Mouse (Mus musculus) urinary bladder, adult 18-20 months (tissue): ENCODE results near the gene Vmn1r69.

Experiments used
- DNase-seq, 2 experiments: peaks; one replicate each; pipeline ENCODE4 v3.0.0; 2022; ENCODE audit warnings: low spot score in 2 of 2, mixed read lengths in 2 of 2

The Vmn1r69 gene

DNA sequence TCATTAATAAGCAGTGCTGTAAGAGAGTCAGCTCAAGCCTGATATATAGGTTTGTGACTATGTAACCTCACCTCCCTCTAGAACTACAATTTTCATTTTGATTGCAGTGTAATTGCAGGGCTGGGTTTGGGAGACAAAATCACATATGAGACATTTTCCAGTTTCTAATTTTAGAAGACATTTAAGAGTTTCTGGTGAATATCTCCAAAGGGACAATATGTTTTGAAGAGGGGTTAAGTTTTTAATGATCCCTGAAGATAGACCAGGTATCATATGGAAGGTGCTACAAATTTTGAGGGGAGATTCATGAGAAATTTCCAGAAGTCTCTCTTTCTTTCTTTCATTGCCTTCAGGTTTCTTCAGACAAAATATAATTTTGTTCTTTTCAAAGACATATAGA lies at the start of gene Vmn1r69:
Gene Vmn1r69 (minus strand): TSS at position 101 of the 400 bp plus-strand sequence.
- DNase-seq = no peak

GRCm38 (mm10) chr7:10631232-10631631 lies 17.8 kb upstream of the Vmn1r69 start, which contains the start of gene Vmn1r70:
Vmn1r70 (plus strand) TSS chr7:10631532.
- no peak for DNase-seq

DNA sequence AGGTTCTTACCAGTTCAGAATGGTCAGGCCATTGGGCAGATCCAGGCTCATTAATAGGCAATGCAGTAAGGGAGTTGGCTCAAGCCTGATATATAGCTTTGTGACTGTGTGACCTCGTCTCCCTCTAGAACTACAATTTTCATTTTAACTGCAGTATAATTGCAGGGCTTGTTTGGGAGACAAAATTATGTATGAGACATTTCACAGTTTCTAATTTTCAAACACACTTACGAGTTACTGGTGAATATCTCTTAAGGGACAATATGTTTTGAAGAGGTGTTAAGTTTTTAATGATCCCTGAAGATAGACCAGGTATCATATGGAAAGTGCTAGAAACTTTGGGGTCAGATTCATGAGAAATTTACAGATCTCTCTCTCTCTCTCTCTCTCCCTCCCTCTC lies 55.1 kb downstream of the Vmn1r69 start, which contains the start of gene Vmn1r68:
Gene Vmn1r68 (minus strand): TSS at position 101 of the 400 bp plus-strand sequence.
- DNase-seq = no peak
